Mouse (Mus musculus): ENCODE data around the gene Ovgp1.
"Not testable (repeated sequence)": the region's sequence is repeated elsewhere in the genome, so short reads cannot be mapped to it uniquely, and the experiment has no call there.

DNA sequence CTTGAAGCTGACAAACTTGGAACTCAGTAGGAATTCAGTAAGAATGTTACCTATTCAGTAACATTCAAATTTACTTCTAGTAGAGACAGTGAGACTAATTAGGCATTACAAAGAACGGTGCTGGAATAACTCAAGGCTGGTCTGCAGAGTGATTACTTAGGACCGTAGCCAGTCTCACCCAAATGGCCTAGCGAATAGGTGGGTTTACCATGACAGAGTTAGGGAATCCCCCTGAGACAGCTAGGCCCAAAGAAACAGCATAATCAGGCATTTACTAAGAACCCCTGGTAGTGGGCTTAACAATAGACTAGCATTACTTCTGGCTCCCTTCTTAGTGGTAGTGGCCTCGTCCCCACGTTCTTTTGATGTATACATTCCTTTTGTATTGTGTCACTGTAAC is 16.1 kb downstream of the Ovgp1 start:
- TF ChIP-seq GATA1, TAL1 (IDR thresholded peaks at IDR 0.05; ENCODE audit: low read length): not testable (repeated sequence)
